Mouse (Mus musculus) heart, embryonic 16.5 days (tissue): ENCODE measurements around the gene Paf1. TPM values are rescaled to one million over a fixed set of nuclear protein-coding genes. Genes with fewer than 3 reads are reported as not detected.
"Not testable (repeated sequence)": the region's sequence is repeated elsewhere in the genome, so short reads cannot be mapped to it uniquely, and the experiment has no call there.

Source experiments
- ATAC-seq: fragments of 200-750 bp; cut with Nextera tagmentation; replicated peaks from 2 replicates; pipeline ENCODE4 v1.8.0; 2017; ENCODE audit warnings: moderate number of reproducible peaks; ENCODE audit not compliant: insufficient read depth, low FRiP score; ENCODE audit errors: extremely low read depth
- H3K27ac ChIP-seq: fragments of 300-500 bp; sonication (generic); 2 replicates; pipeline ENCODE4 v1.5.1; 2014; ENCODE audit warnings: mild to moderate bottlenecking, low read length, control low read depth, moderate library complexity
- H3K27me3 ChIP-seq: fragments of 300-500 bp; sonication (generic); 2 replicates; pipeline ENCODE4 v1.6.1; 2014; ENCODE audit warnings: low read length, mixed read lengths; ENCODE audit not compliant: control insufficient read depth, insufficient read depth
- H3K36me3 ChIP-seq: fragments of 300-500 bp; sonication (generic); 2 replicates; pipeline ENCODE4 v1.6.1; 2014; ENCODE audit not compliant: control insufficient read depth, insufficient read depth
- H3K4me1 ChIP-seq: fragments of 300-500 bp; sonication (generic); 2 replicates; pipeline ENCODE4 v1.6.1; 2014; ENCODE audit warnings: low read length, mixed read lengths; ENCODE audit not compliant: control insufficient read depth, insufficient read depth
- H3K4me2 ChIP-seq: fragments of 300-500 bp; sonication (generic); 2 replicates; pipeline ENCODE4 v1.6.1; 2014; ENCODE audit warnings: low read depth, mild to moderate bottlenecking, control low read depth, low read length
- H3K4me3 ChIP-seq: fragments of 300-500 bp; sonication (generic); 2 replicates; pipeline ENCODE4 v1.5.1; 2014; ENCODE audit warnings: mild to moderate bottlenecking, control low read depth, low read length
- H3K9ac ChIP-seq: fragments of 300-500 bp; sonication (generic); 2 replicates; pipeline ENCODE4 v1.6.1; 2014; ENCODE audit warnings: low read length, control low read depth
- H3K9me3 ChIP-seq: fragments of 300-500 bp; sonication (generic); replicated peaks from 2 replicates; pipeline ENCODE4 v1.6.1; 2016; ENCODE audit warnings: low read length; ENCODE audit not compliant: control insufficient read depth
- WGBS: fragments of 180-500 bp; shearing (Covaris S2); extraction: QIAGEN DNeasy Blood & Tissue Kit; methylation state at CpG from one replicate; pipeline ENCODE4 v1.1.7; 2014; 5-methylcytosine and 5-hydroxymethylcytosine counted together
- polyA plus RNA-seq: library from polyadenylated mRNA; unstranded; fragments of >200 nt; fragmentation: Nextera tagmentation; extraction: Ambion mirVana; gene quantifications from 2 replicates; pipeline ENCODE4 v1.2.1, GENCODE M21; 2015

Paf1 gene
- polyA plus RNA-seq, 1 experiment from 2014 or later, result 78.9 TPM

GRCm38 (mm10) chr7:28386877-28387276 is 5.9 kb upstream of the Paf1 start:
- not testable (repeated sequence) for H3K27me3 ChIP-seq, H3K27ac ChIP-seq, H3K4me2 ChIP-seq, ATAC-seq, H3K4me3 ChIP-seq, H3K9me3 ChIP-seq, H3K9ac ChIP-seq
- peaks cover 26% of the 10 kb centered on the region for H3K4me1 ChIP-seq
- peaks cover 29% of the 10 kb centered on the region for H3K36me3 ChIP-seq
- WGBS, result 74% methylated on average over 6 of the region's 6 CpGs

DNA sequence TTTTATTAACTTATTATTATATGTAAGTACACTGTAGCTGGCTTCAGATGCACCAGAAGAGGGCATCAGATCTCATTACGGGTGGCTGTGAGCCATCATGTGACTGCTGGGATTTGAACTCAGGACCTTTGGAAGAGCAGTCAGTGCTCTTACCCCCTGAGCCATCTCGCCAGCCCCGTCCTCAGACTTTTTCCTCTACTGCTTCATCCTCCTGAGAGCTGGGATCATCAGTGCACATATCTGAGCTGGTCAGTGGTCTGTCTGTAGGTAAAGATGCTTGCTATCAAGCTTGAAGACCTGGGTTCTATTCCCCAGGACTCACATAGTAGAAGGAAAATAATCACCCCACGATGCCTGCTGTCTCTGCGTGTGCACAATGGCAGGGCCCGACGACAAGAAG is 5.4 kb upstream of the Paf1 start:
- H3K4me1 ChIP-seq, result peaks cover 24% of the 10 kb centered on the region
- ATAC-seq, H3K9ac ChIP-seq, H3K4me3 ChIP-seq, H3K27me3 ChIP-seq, H3K27ac ChIP-seq, H3K4me2 ChIP-seq, H3K9me3 ChIP-seq: not testable (repeated sequence)
- H3K36me3 ChIP-seq, result peaks cover 29% of the 10 kb centered on the region
- WGBS, result 88% methylated on average over 7 of the region's 7 CpGs

DNA sequence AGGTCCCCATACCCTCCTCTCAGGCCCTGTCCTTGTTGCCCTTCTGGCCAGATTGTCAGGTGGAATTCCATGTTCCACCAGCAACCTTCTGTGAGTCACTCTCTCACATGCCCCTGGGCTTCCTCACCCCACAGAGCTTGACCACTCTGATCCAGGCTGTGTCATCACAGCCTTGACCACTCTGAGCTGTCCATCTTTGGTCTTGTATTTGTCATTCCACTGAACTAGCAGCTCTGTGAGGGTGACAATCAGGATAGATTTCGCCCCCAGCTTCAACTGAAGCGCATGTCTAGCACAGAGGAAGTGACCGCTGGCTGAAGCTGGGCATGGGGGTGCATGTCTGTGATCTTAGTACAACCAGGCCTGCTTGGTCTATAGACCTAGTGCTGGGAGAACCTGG is 2.4 kb upstream of the Paf1 start:
- no peaks in the 10 kb centered on the region for H3K9me3 ChIP-seq
- no peaks in the 10 kb centered on the region for H3K27me3 ChIP-seq
- no peak for ATAC-seq
- H3K4me3 ChIP-seq, result no peak overlapping the region
- peaks cover 18% of the 10 kb centered on the region for H3K4me1 ChIP-seq
- H3K9ac ChIP-seq, result no peak overlapping the region
- no peak overlapping the region for H3K27ac ChIP-seq
- H3K4me2 ChIP-seq, result no peak overlapping the region
- WGBS, result 94% methylated on average over 3 of the region's 3 CpGs
- peaks cover 37% of the 10 kb centered on the region for H3K36me3 ChIP-seq

GRCm38 (mm10) chr7:28393272-28393951 is 661 bp downstream of the Paf1 start:
- no peak for ATAC-seq
- H3K36me3 ChIP-seq, result peaks cover 46% of the 10 kb centered on the region

GRCm38 (mm10) chr7:28395425-28395824 is 2.7 kb downstream of the Paf1 start:
- Histone ChIP-seq H3K4me2 (no peak overlapping the region), H3K27me3 (no peaks in the 10 kb centered on the region), H3K9me3 (no peaks in the 10 kb centered on the region), H3K36me3 (peaks cover 46% of the 10 kb centered on the region), H3K4me3 (no peak overlapping the region), H3K27ac (no peak overlapping the region), H3K9ac (no peak overlapping the region), H3K4me1 (peaks cover 15% of the 10 kb centered on the region)
- ATAC-seq, result no peak
- 93% methylated on average over 4 of the region's 4 CpGs for WGBS

More at GRCm38 (mm10) chr7:28393272-28393951, 661 bp downstream of the Paf1 start:
- Histone ChIP-seq H3K4me1 (peaks cover 15% of the 10 kb centered on the region), H3K4me3 (peak overlapping the region; percentile 98), H3K4me2 (peak overlapping the region; percentile 95), H3K27ac (peak overlapping the region; percentile 76), H3K9ac (peak overlapping the region; percentile 94), H3K9me3 (no peaks in the 10 kb centered on the region), H3K27me3 (no peaks in the 10 kb centered on the region)
- WGBS, result 5% methylated on average over 22 of the region's 22 CpGs

GRCm38 (mm10) chr7:28398000-28398399 is 5.2 kb downstream of the Paf1 start:
- no peak for ATAC-seq
- no peaks in the 10 kb centered on the region for H3K9me3 ChIP-seq
- H3K27me3 ChIP-seq, result no peaks in the 10 kb centered on the region
- no peak overlapping the region for H3K4me2 ChIP-seq
- peaks cover 8% of the 10 kb centered on the region for H3K4me1 ChIP-seq
- H3K4me3 ChIP-seq, result no peak overlapping the region
- peaks cover 64% of the 10 kb centered on the region for H3K36me3 ChIP-seq
- no peak overlapping the region for H3K9ac ChIP-seq
- WGBS, result 65% methylated on average over 3 of the region's 3 CpGs
- no peak overlapping the region for H3K27ac ChIP-seq

- H3K27me3 ChIP-seq, result no peaks in the 10 kb centered on the region
- WGBS, result 88% methylated on average over 10 of the region's 10 CpGs
Measured at GRCm38 (mm10) chr7:28398696-28399340, 6.1 kb downstream of the Paf1 start.

DNA sequence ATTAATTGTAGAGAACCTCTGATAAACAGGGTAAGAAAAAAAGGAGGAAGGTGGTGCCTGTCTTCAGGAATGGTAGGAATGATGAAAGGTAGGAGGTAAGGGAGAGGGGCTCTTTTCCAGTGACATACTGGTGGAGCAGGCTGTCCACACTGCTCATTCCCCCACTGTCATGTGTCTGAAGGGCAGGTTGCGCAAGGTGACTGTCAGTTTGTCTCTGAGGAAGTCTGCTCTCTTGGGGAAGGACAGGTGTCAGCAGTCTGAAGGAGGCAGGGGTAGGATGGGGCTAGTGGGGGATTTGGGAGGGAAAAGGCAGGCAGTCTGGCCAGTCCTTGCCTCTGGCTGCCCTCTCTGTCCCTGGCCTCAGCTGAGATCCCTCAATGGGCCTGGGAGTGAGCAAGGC is 8.3 kb downstream of the Paf1 start:
- Histone ChIP-seq H3K36me3 (peaks cover 80% of the 10 kb centered on the region), H3K9ac (no peak overlapping the region), H3K27ac (no peak overlapping the region), H3K27me3 (no peaks in the 10 kb centered on the region), H3K4me3 (no peak overlapping the region), H3K4me1 (no peaks in the 10 kb centered on the region), H3K4me2 (no peak overlapping the region), H3K9me3 (no peaks in the 10 kb centered on the region)
- ATAC-seq, result no peak
- 91% methylated on average over 1 of the region's 1 CpGs for WGBS

More at GRCm38 (mm10) chr7:28398696-28399340, 6.1 kb downstream of the Paf1 start:
- Histone ChIP-seq H3K4me3 (no peak overlapping the region), H3K9ac (no peak overlapping the region), H3K4me2 (no peak overlapping the region), H3K9me3 (no peaks in the 10 kb centered on the region), H3K4me1 (peaks cover 3% of the 10 kb centered on the region), H3K36me3 (peaks cover 72% of the 10 kb centered on the region), H3K27ac (no peak overlapping the region)
- no peak for ATAC-seq

DNA sequence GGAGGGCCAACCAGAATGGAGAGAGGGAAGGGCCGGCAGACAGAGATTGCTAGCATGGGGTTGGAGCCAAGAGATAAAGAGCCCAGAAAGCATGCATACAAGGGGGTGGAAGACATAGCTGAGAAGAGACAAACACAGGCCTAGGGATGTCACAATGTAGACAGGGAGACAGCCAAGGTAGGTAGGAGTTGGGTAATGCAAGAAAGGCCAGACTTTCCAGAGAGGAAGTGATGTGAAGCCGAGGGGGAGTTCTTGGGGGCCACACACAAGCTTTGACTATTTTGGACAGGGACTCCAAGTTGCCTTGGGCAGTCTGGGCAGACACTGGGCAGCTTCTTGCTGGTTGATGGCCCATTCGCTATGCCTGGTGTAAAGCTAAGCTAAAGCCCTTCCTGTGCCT is 9.2 kb downstream of the Paf1 start:
- Histone ChIP-seq H3K27ac (no peak overlapping the region), H3K36me3 (peaks cover 80% of the 10 kb centered on the region), H3K4me1 (no peaks in the 10 kb centered on the region), H3K9ac (no peak overlapping the region), H3K4me3 (no peak overlapping the region), H3K4me2 (no peak overlapping the region), H3K27me3 (no peaks in the 10 kb centered on the region), H3K9me3 (no peaks in the 10 kb centered on the region)
- 65% methylated on average over 3 of the region's 3 CpGs for WGBS
- no peak for ATAC-seq
